Mouse (Mus musculus) lung, postnatal 36 days (tissue): ENCODE results near the gene Lce1c.

ENCODE experiments used
- DNase-seq: peaks from one replicate; pipeline ENCODE4 v3.0.0; 2022; ENCODE audit warnings: mixed read lengths

The Lce1c gene

DNA sequence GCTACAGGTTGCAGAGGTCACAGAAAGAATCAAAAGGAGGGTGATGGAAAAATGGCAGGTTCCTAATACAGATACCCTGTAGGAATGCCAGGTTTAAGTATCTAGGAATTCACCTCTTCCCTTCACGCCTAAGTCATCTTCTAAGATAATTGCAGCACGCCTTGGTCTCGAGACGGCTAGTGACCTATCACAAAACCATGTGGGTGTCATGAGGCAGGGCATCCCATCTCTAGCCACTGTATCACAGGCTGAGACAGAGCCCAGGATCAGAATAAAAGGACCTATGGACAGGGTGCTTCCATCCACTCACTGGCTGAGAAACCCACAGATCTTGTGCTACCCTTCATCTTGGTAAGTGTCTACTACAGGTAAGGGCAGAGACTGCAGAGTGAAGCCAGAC lies at the start of gene Lce1c:
TSS of gene Lce1c (plus strand) at position 301 of the 400 bp plus-strand sequence.
- DNase-seq = no peak

DNA sequence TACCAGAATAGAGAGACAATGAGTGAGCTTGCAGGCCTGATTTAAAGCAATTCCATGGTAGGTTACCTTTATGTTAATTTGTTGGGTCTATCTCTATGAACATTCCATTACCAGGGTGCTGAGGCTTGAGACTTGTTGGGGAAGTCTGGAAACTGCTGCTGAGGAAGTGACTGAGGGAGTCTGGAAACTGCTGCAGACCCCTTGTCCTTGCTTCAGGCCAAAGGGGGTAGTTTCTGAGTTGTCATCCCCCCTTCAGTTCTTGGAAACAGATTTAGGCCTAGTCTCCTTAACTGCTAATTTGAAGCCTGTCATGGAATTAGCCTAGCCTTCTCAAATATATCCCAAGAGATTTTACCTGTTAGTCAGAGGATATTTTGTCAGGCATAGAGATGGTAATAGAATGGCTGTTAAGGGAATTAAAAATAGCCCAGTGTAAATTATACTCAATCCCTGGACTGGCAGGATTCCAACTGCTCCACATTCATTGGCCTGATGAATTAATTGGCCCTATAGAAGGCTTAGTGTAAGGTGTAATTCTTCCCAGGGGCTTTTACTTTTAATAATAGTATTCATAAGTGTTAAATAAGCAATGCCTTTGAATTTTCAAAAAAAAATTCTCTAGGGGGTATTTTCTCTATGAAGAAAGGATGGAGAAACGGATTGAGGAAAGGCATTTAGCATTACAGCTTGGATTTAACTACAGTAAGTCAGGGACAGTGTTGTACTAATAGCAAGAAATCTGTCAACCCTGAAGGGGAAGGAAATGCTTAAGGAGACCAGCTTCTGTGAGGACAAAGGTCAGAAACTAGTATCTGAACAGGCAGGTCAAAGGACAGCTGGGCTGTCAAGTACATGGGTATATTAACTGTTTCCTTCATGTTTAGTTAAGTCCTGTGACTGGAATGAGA lies 41.0 kb upstream of the Lce1c start:
- DNase-seq = no peak

DNA sequence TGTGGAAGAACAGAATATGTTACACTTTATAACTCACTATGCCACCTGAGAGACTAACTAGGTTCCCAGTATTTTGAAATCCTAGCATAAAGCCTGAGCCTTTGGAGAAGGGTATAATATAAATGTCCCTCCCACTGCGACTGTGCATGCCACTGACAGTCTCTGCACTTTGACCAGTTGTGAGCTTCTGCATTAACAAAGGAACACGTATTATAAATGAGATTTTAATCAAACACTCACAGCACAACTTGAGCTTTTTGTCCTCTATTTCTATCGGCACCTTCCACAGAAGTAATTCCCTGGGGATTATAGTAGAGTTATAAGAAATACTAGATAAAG lies 40.4 kb upstream of the Lce1c start:
- DNase-seq = no peak

DNA sequence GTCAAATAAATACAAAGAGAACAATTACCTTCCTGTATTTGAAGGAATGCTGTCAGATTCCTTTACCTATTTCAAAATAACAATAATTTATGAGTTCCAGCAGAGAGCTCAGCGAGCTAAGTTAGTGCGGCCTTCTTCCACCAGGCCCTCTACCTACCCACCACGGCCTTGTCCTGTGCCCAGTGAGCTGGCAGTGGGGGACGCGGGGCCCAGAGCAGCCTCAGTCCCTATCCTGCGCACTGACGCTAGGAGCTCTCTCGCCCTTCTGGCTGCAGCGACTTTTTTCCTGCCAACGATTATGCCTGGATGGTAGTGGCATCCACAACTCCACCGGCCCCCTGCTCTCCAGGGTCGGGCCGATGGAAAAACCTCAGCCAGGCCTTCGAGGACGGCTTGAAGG lies 39.2 kb upstream of the Lce1c start:
- DNase-seq = no peak

DNA sequence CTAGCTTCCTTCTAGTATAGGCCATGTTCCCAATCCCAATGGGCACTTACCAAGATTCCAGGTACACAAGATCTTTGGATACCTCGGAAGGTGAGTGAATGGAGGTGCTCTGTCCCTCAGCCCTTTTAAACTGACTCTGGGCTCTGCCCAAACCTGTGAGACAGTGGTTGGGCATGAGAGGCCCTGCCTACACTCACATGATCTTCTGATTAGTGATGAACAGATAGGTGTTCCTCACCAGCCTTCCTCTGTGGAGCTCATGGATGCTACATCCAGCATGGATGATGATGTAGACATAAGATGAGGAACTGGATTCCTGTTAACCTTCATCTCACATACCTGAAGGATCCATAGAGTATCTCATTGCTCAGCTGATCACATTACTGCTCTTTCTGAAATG lies 30.8 kb upstream of the Lce1c start, which contains the start of gene Lce1a1:
TSS of gene Lce1a1 (minus strand) at position 101 of the 400 bp plus-strand sequence.
- DNase-seq = no peak

DNA sequence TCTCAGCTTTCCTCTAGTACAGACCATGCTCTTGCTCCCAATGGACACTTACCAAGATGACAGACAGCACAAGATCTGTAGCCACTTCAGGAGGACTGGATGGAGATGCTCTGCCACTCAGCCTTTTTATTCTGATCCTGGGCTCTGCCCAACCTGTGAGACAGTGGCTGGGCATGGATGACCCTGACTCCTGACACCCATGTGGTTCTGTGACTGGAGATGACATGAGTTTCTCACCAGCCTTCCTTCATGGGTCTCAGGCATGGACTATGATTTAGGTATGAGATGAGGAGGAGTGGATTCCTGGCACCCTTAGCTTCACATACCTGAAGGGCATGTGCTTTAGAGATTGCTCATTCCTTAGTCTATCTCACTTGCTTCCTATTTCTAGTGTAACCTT lies 22.2 kb upstream of the Lce1c start, which contains the start of gene Lce1b:
TSS of gene Lce1b (minus strand) at position 101 of the 400 bp plus-strand sequence.
- DNase-seq = no peak

DNA sequence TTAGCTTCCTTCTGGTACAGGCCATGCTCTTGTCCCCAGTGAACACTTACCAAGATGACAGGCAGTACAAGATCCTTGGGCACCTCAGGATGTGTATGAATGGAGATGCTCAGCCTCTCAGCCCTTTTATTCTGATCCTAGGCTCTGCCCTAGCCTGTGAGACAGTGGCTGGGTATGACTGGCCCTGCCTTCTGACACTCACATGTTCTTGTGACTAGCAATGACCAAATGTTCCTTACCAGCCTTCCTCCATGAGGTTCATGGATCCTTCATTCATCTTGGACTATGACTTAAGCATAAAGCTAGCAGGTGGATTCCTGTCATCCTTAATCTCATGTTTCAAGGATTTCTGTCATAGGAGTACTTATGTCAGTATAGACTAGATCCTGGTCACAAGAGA lies 8.8 kb upstream of the Lce1c start, which contains the start of gene Lce1a2:
TSS of gene Lce1a2 (minus strand) at position 101 of the 400 bp plus-strand sequence.
- DNase-seq = no peak

DNA sequence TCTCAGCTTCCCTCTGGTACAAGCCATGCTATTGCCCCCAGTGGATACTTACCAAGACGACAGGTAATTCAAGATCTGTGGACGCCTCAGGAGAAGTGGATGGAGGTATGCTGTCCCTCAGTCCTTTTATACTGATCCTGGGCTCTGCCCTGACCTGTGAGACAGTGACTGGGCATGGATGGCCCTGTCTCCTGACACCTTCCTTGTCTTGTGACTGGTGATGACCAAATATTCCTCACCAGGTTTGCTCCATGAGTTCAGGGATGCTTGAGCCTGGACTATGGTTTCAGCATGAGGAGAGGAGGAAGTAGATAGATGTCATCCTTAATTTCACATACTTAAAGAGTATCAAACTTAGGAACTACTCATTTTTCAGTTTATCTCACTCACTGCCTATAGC lies 8.1 kb downstream of the Lce1c start, which contains the start of gene Lce1d:
TSS of gene Lce1d (minus strand) at position 101 of the 400 bp plus-strand sequence.
- DNase-seq = no peak

DNA sequence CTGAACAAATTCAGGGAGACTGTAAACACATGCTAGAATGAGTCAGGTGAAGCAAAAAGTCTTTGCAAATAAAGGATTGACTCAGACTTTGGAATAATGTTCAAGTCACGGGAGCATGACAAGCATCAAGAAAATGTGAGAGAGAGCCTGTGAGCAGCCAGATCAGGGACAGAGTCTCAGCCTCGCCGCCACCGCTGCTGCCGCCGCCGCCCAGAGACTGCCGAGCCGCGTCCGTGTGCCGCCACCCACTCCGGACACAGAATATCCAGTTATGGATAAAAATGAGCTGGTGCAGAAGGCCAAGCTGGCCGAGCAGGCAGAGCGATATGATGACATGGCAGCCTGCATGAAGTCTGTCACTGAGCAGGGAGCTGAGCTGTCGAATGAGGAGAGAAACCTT lies 10.1 kb downstream of the Lce1c start:
- peak; percentile 23 for DNase-seq

DNA sequence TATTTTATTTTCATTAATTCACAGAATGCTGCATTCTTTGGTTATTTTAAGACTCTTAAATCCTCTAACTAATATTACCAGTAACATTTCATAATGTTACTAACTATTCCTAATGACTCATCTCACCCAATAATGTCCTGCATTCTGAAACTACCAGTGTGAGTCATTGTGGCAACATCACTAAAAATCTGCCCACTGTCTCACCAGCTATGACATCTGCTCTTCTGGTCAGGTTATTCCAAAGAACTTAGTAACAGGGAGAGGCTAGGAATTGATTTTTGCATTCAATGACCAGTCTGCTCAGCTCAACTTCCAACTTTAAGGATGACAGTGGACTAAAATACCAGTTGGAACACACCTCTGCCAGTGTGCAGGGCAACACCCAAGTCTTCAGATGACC lies 12.6 kb downstream of the Lce1c start:
- no peak for DNase-seq

DNA sequence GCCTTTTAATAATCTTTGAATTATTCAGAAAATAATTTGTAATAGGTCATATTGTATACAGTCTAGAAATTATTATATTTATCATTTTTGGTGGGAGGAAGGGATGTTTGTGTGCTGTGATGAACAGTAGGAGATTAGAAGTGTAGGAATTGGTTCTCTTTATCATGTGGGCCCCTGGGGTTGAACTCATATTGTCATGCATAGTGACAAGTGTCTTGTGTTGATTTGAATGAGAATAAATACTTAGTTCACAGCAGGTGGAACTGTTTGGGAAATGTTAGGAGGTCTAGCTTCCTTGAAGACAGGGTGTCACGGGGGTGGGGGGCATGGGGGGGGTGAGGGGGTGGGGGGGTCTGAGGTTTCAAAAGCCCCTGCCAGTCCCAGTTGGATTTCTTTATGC lies 15.6 kb downstream of the Lce1c start:
- DNase-seq = no peak

DNA sequence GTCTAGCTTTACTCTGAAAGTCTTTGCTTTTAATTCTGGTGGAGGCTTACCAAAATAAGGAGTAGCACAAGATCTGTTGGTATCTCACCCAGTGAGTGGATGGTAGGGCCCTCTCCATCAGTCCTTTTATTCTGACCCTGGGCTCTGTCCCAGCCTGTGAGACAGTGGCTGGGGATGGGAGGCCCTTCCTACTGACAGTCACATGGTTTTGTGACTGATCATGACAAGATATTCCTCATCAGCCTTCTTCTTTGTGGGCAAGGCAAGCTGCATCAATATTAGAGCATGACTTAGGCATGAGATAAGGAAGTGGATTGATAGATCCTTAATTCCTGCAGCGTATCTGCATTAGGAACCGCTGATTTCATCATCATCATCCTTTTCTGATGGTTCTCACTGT lies 29.9 kb downstream of the Lce1c start, which contains the start of gene Lce1e:
TSS of gene Lce1e (minus strand) at position 101 of the 400 bp plus-strand sequence.
- no peak for DNase-seq

DNA sequence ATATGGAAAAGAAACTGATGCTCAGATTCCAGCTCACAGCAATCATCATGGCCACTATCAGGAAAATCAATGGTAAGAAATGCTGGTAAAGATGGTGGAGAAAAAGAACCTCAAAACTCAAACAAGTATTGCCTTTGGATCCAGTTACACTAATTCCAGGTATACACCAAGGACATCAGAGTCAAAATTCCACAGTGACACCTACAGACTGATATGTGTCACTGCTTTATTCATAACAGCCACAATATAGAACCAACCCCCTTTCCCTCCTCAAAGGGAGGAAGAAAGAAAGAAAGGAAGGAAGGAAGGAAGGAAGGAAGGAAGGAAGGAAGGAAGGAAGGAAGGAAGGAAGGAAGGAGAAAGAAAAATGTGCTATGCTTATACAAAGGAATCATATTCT lies 36.1 kb downstream of the Lce1c start:
- DNase-seq = no peak

DNA sequence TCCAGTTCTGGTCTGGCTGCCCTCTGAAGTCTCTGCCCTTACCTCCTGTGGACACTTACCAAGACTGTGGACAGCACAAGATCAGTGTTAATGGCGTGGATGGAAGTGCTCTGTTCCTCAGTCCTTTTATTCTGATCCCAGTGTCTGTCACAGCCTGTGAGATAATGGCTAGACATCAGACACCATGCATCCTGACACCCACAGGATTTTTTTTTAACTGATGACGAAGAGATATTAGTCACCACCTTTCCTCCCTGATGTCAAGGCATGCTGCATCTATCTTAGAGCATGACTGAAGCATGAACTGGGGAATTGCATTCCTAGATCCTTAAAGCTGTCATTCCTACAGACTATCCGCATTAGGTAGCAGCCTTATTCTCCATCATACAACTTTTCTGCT lies 41.2 kb downstream of the Lce1c start, which contains the start of gene Lce1f:
TSS of gene Lce1f (minus strand) at position 101 of the 400 bp plus-strand sequence.
- DNase-seq = no peak

DNA sequence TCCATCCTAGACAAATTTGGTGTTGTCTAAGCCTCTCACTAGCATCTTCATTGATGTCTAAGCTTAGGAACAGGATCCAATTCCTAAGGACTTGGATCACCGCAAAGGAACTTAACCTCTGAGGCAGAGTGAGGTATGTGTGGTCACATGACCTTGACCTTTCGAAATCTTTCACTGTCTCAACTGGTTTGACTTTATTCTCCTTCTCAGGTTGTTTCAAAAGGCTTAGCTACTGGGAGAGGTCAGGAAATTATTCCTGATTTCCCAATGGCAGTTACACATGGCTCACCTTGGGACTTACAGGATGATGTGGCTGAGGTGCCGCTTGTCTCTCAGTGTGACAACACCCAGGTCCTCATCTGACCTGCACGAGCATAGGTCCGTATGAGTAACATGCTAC lies 43.6 kb downstream of the Lce1c start:
- DNase-seq = no peak
